Mouse (Mus musculus) testis, adult 2 months (tissue): Measurements from ENCODE around the gene Ndufa5.

Experiments
- CTCF ChIP-seq: fragments of 200-500 bp; IDR thresholded peaks from 2 replicates; pipeline ENCODE4 v1.5.1; 2012; ENCODE audit warnings: low read depth, mild to moderate bottlenecking, inconsistent platforms, low read length, moderate library complexity; ENCODE audit not compliant: control insufficient read depth, insufficient read depth, insufficient replicate concordance
- POLR2A ChIP-seq: fragments of 200-500 bp; IDR thresholded peaks from 2 replicates; pipeline ENCODE4 v1.6.1; 2012; ENCODE audit warnings: low read depth, mild to moderate bottlenecking, inconsistent platforms, low read length, moderate library complexity; ENCODE audit not compliant: control insufficient read depth

DNA sequence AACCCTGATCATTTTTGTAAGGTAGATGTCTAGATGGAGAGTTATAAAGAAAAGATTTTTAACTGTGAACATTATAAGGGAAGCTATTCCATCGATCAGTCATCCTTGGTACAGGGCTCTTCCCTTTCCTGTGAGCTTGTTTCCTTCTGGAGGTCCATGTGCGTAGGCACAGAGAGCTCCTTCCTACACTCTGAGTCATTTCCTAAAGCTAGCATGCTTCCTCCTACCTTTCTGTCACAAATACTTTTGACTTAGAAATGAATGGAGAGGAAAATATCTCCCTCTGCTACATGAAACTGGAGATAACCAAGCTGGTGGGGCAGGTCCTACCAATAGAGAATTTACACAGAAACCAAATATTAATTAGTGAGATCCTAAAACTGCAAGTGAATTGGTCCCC, 22.0 kb upstream of the Ndufa5 start:
- TF ChIP-seq CTCF (no peak), POLR2A (no peak)
